Mouse (Mus musculus): ENCODE data around the gene Hist1h4b. TPM values are rescaled to one million over a fixed set of nuclear protein-coding genes. Genes with fewer than 3 reads are reported as not detected.
A peak's percentile ranks its signal among the peaks of the same experiment; 100 is the strongest.
"Not testable (repeated sequence)": the region's sequence is repeated elsewhere in the genome, so short reads cannot be mapped to it uniquely, and the experiment has no call there.

Hist1h4b gene
- polyA plus RNA-seq, 1 experiment from 2014 or later = 3.6 TPM

- Histone ChIP-seq H3K36me3 (ENCODE audit: control insufficient read depth, insufficient read depth, low read length) (no peaks in the 10 kb centered on the region), H3K4me1 (replicated peaks; ENCODE audit: control insufficient read depth, insufficient read depth, low read length) (peaks cover 8% of the 10 kb centered on the region; the same call in 1 of the 2 replicates), H3K27ac (ENCODE audit: low read depth, low read length) (peak overlapping the region; percentile 83), H3K4me2 (replicated peaks; ENCODE audit: low read depth, low read length) (peak overlapping the region; percentile 46), H3K4me3 (ENCODE audit: low read depth, low read length) (peak overlapping the region; percentile 13), H3K9me3 (ENCODE audit: control insufficient read depth, low read length) (no peaks in the 10 kb centered on the region), H3K27me3 (ENCODE audit: control insufficient read depth, insufficient read depth, low read length) (no peaks in the 10 kb centered on the region), H3K9ac (ENCODE audit: low read depth, low read length) (no peak overlapping the region)
- no peak for DNase-seq (ENCODE audit: low spot score)
- WGBS = 72% methylated on average over 1 of the region's 1 CpGs
- ATAC-seq (ENCODE audit: low FRiP score) = no peak
Measured at GRCm38 (mm10) chr13:23759916-23760239, 3.1 kb downstream of the Hist1h4b start.

- WGBS = 2% methylated on average over 20 of the region's 27 CpGs
- peaks cover 8% of the 10 kb centered on the region; the same call in 1 of the 2 replicates for H3K4me1 ChIP-seq (replicated peaks; ENCODE audit: control insufficient read depth, insufficient read depth, low read length)
- H3K4me2 ChIP-seq (replicated peaks; ENCODE audit: low read depth, low read length) = peak overlapping the region; percentile 46
- H3K9me3 ChIP-seq (ENCODE audit: control insufficient read depth, low read length) = no peaks in the 10 kb centered on the region
- peak overlapping the region; percentile 34; the same call in 1 of the 2 replicates for H3K9ac ChIP-seq (ENCODE audit: low read depth, low read length)
- H3K36me3 ChIP-seq (ENCODE audit: control insufficient read depth, insufficient read depth, low read length) = no peaks in the 10 kb centered on the region
- ATAC-seq (ENCODE audit: low FRiP score) (peak; percentile 20; the same call in 1 of the 2 replicates), DNase-seq (ENCODE audit: low spot score) (peak; percentile 50)
- H3K27me3 ChIP-seq (ENCODE audit: control insufficient read depth, insufficient read depth, low read length) = no peaks in the 10 kb centered on the region
- H3K4me3 ChIP-seq (ENCODE audit: low read depth, low read length) = peak overlapping the region; percentile 35
- peak overlapping the region; percentile 83 for H3K27ac ChIP-seq (ENCODE audit: low read depth, low read length)
Measured at GRCm38 (mm10) chr13:23760240-23760971, 3.6 kb downstream of the Hist1h4b start.

DNA sequence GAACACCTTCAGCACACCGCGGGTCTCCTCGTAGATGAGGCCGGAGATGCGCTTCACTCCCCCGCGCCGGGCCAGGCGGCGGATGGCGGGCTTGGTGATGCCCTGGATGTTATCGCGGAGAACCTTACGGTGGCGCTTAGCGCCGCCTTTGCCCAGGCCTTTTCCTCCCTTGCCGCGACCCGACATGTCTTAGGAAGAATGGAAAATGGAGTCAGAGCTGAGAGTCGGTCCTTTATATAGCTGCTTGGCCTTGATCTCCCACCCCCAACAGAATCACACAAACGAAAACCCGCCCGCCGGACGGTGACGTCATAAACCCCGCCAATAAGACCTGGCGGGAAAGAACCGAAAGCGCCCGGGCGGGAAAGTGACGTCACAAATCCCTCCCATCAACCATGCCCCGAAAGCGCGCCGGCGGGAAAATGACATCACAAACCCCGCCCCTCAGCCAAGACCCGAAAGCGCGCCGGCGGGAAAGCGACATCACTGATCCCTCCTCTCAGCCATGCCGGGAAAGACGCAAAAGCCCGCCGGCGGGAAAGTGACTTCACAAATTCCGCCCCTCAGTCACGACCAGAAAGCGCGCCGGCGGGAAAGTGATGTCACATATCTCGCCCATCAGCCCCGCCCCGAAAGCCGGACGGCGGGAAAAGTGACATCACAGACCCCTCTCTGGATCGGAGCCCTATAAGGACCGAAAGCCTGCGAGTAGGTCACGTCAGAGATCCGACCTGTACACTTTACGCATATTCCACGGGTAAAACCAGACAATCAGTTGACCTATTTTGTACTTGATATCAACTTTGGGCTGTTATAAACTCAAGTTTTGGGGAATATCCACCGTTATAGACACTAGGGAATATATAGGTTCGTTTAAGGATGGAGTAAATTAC is 4.4 kb downstream of the Hist1h4b start, which contains the start of gene Hist1h4a:
TSS of gene Hist1h4a (minus strand) at position 259 of the 893 bp plus-strand sequence.
- H3K27me3 ChIP-seq (ENCODE audit: control insufficient read depth, insufficient read depth, low read length) = no peaks in the 10 kb centered on the region
- peak within 1 kb of the TSS; percentile 83 for H3K27ac ChIP-seq (ENCODE audit: low read depth, low read length)
- H3K9me3 ChIP-seq (ENCODE audit: control insufficient read depth, low read length) = no peaks in the 10 kb centered on the region
- no peaks in the 10 kb centered on the region for H3K36me3 ChIP-seq (ENCODE audit: control insufficient read depth, insufficient read depth, low read length)
- H3K4me1 ChIP-seq (replicated peaks; ENCODE audit: control insufficient read depth, insufficient read depth, low read length) = peaks cover 8% of the 10 kb centered on the region; the same call in 1 of the 2 replicates
- DNase-seq (ENCODE audit: low spot score) (peak; percentile 98), ATAC-seq (ENCODE audit: low FRiP score) (peak; percentile 77)
- H3K4me2 ChIP-seq (replicated peaks; ENCODE audit: low read depth, low read length) = peak within 1 kb of the TSS; percentile 46
- H3K9ac ChIP-seq (ENCODE audit: low read depth, low read length) = peak within 1 kb of the TSS; percentile 34; the same call in 1 of the 2 replicates
- under 1% methylated on average over 61 of the region's 72 CpGs for WGBS
- H3K4me3 ChIP-seq (ENCODE audit: low read depth, low read length) = peak within 1 kb of the TSS; percentile 35

GRCm38 (mm10) chr13:23761871-23762821 is 5.3 kb downstream of the Hist1h4b start, which contains the start of gene Hist1h3a:
TSS of gene Hist1h3a (minus strand) at chr13:23762386.
- under 1% methylated on average over 25 of the region's 52 CpGs for WGBS
- ATAC-seq (ENCODE audit: low FRiP score) (peak; percentile 67), DNase-seq (ENCODE audit: low spot score) (peak; percentile 66)
- not testable (repeated sequence) for H3K27me3 ChIP-seq (ENCODE audit: control insufficient read depth, insufficient read depth, low read length); H3K36me3 ChIP-seq (ENCODE audit: control insufficient read depth, insufficient read depth, low read length); H3K4me1 ChIP-seq (replicated peaks; ENCODE audit: control insufficient read depth, insufficient read depth, low read length); H3K9me3 ChIP-seq (ENCODE audit: control insufficient read depth, low read length)
- H3K4me2 ChIP-seq (replicated peaks; ENCODE audit: low read depth, low read length) = peak within 1 kb of the TSS; percentile 89
- peak within 1 kb of the TSS; percentile 45; the same call in 1 of the 2 replicates for H3K9ac ChIP-seq (ENCODE audit: low read depth, low read length)
- peak within 1 kb of the TSS; percentile 57 for H3K4me3 ChIP-seq (ENCODE audit: low read depth, low read length)
- peak within 1 kb of the TSS; percentile 83 for H3K27ac ChIP-seq (ENCODE audit: low read depth, low read length)

DNA sequence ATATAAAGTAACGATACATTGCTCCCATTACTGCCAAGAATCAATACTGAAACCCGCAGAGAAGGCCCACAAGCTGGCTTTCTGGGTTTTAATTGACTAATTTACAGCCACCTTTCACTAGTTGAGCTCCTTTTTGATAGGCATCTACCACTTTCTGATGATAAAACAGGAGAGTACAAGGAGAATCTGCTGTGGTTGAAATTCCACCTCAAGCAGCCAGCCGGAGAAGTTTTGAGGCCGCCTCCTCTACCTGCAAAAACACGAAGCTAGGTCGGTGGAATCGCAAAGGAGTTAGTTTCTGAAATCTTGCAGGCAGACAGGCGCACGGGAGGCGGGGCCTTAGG is 6.4 kb downstream of the Hist1h4b start:
- Histone ChIP-seq H3K9ac (ENCODE audit: low read depth, low read length) (peak overlapping the region; percentile 45; the same call in 1 of the 2 replicates), H3K36me3 (ENCODE audit: control insufficient read depth, insufficient read depth, low read length) (no peaks in the 10 kb centered on the region), H3K4me1 (replicated peaks; ENCODE audit: control insufficient read depth, insufficient read depth, low read length) (peaks cover 5% of the 10 kb centered on the region; the same call in 1 of the 2 replicates), H3K9me3 (ENCODE audit: control insufficient read depth, low read length) (no peaks in the 10 kb centered on the region), H3K27ac (ENCODE audit: low read depth, low read length) (peak overlapping the region; percentile 83), H3K4me3 (ENCODE audit: low read depth, low read length) (peak overlapping the region; percentile 57), H3K27me3 (ENCODE audit: control insufficient read depth, insufficient read depth, low read length) (no peaks in the 10 kb centered on the region), H3K4me2 (replicated peaks; ENCODE audit: low read depth, low read length) (peak overlapping the region; percentile 89)
- WGBS = under 1% methylated on average over 10 of the region's 10 CpGs
- ATAC-seq (ENCODE audit: low FRiP score) = no peak
- no peak for DNase-seq (ENCODE audit: low spot score)

DNA sequence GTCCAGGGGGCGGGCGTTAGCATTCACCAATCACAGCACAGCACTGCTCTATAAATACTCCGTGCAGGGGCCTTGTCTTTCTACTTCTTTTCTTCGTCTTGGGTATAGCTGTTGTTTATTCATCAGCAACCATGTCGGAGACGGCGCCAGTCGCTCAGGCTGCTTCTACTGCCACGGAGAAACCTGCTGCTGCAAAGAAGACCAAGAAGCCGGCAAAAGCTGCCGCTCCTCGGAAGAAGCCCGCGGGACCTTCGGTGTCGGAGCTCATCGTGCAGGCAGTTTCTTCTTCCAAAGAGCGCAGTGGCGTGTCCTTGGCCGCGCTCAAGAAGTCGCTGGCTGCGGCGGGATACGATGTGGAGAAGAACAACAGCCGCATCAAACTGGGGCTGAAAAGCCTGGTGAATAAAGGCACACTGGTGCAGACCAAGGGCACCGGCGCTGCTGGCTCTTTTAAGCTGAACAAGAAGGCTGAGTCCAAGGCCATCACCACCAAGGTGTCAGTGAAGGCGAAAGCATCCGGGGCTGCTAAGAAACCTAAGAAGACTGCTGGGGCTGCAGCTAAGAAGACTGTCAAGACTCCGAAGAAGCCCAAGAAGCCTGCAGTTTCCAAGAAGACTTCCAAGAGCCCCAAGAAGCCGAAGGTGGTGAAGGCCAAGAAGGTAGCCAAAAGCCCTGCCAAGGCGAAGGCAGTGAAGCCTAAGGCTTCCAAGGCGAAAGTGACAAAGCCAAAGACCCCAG is 6.9 kb downstream of the Hist1h4b start, which contains the start of gene Hist1h1a:
TSS of gene Hist1h1a (plus strand) at position 81 of the 738 bp plus-strand sequence.
- Histone ChIP-seq H3K4me3 (ENCODE audit: low read depth, low read length) (peak within 1 kb of the TSS; percentile 57), H3K4me1 (replicated peaks; ENCODE audit: control insufficient read depth, insufficient read depth, low read length) (peaks cover 5% of the 10 kb centered on the region; the same call in 1 of the 2 replicates), H3K9me3 (ENCODE audit: control insufficient read depth, low read length) (no peaks in the 10 kb centered on the region), H3K27me3 (ENCODE audit: control insufficient read depth, insufficient read depth, low read length) (no peaks in the 10 kb centered on the region), H3K4me2 (replicated peaks; ENCODE audit: low read depth, low read length) (peak within 1 kb of the TSS; percentile 89), H3K9ac (ENCODE audit: low read depth, low read length) (peak within 1 kb of the TSS; percentile 82), H3K27ac (ENCODE audit: low read depth, low read length) (peak within 1 kb of the TSS; percentile 83), H3K36me3 (ENCODE audit: control insufficient read depth, insufficient read depth, low read length) (no peaks in the 10 kb centered on the region)
- ATAC-seq (ENCODE audit: low FRiP score) = peak; percentile 69
- WGBS = 4% methylated on average over 34 of the region's 34 CpGs
- DNase-seq (ENCODE audit: low spot score) = peak; percentile 92

DNA sequence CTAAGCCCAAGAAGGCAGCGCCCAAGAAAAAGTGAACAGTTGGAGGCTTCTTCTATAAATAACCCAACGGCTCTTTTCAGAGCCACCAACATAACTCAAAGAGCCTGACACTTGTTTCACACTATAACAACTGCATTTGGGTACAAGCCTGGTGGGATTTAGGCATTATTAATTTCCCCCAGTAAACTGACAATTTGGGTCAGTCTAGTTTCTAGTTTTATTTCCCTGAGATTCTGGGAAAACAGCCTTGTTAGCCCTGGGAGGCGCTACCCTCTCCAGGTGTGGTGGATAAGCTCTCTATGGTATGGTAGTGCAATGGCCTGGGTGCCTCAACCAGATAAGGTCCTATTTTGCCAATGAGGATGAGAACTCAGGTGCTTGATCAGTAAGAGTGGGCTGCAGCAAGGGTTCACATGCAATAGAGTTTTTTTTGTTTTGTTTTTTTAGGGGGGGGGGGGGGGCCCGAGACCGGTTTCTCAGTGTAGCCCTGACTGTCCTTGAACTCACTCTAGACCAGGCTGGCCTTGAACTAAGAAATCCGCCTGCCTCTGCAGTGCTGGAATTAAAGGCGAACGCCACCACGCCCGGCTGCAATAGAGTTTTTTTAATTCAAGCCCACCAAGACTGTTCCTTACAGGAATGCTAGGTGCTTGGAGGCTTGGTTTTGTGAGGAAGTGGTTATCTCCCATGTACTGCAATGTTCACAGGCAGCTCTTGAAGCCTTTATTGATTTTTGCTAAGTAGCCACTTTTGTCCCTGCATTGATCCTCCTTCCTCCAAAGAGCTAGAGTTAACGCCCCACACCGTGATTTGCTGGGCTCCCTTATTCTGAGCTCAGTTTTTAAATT is 7.7 kb downstream of the Hist1h4b start:
- Histone ChIP-seq H3K9me3 (ENCODE audit: control insufficient read depth, low read length) (no peaks in the 10 kb centered on the region), H3K4me3 (ENCODE audit: low read depth, low read length) (peak overlapping the region; percentile 57), H3K4me1 (replicated peaks; ENCODE audit: control insufficient read depth, insufficient read depth, low read length) (peaks cover 5% of the 10 kb centered on the region; the same call in 1 of the 2 replicates), H3K36me3 (ENCODE audit: control insufficient read depth, insufficient read depth, low read length) (no peaks in the 10 kb centered on the region), H3K27me3 (ENCODE audit: control insufficient read depth, insufficient read depth, low read length) (no peaks in the 10 kb centered on the region), H3K27ac (ENCODE audit: low read depth, low read length) (no peak overlapping the region; the same call in 1 of the 2 replicates), H3K9ac (ENCODE audit: low read depth, low read length) (peak overlapping the region; percentile 82), H3K4me2 (replicated peaks; ENCODE audit: low read depth, low read length) (peak overlapping the region; percentile 89)
- WGBS = 35% methylated on average over 12 of the region's 12 CpGs
- ATAC-seq (ENCODE audit: low FRiP score) = no peak
- DNase-seq (ENCODE audit: low spot score) = no peak
